Mouse (Mus musculus): Measurements from ENCODE around the gene Itga4. TPM values are rescaled to one million over a fixed set of nuclear protein-coding genes. Genes with fewer than 3 reads are reported as not detected.

Gene Itga4
- polyA plus RNA-seq (2016; fragmentation: Nextera tagmentation; extraction: Ambion mirVana): 5.4 and 7.2 TPM in 2 replicates

GRCm38 (mm10) chr2:79255192-79256000, at the start of gene Itga4:
Gene Itga4, plus strand, starts transcription at chr2:79255426.
- under 1% methylated on average over 36 of the region's 41 CpGs for WGBS
- Histone ChIP-seq H3K27ac (no peak within 1 kb of the TSS), H3K9ac (peak within 1 kb of the TSS; percentile 65), H3K4me3 (peak within 1 kb of the TSS; percentile 50), H3K4me1 (peaks cover 13% of the 10 kb centered on the region), H3K27me3 (peaks cover 8% of the 10 kb centered on the region; the same call in 1 of the 2 replicates), H3K4me2 (replicated peaks) (peak within 1 kb of the TSS; percentile 96), H3K36me3 (no peaks in the 10 kb centered on the region), H3K9me3 (replicated peaks) (no peaks in the 10 kb centered on the region)
- peak; percentile 92 for ATAC-seq (ENCODE audit: low FRiP score)

GRCm38 (mm10) chr2:79206191-79206755, 49.0 kb upstream of the Itga4 start:
- Histone ChIP-seq H3K36me3 (no peaks in the 10 kb centered on the region), H3K4me1 (no peaks in the 10 kb centered on the region), H3K9ac (no peak overlapping the region), H3K27me3 (no peaks in the 10 kb centered on the region), H3K9me3 (replicated peaks) (no peaks in the 10 kb centered on the region), H3K4me2 (replicated peaks) (no peak overlapping the region), H3K4me3 (no peak overlapping the region), H3K27ac (no peak overlapping the region)
- no peak for ATAC-seq (ENCODE audit: low FRiP score)
- 89% methylated on average over 4 of the region's 4 CpGs for WGBS

GRCm38 (mm10) chr2:79214982-79215381, 40.2 kb upstream of the Itga4 start:
- H3K9ac ChIP-seq: no peak overlapping the region
- H3K27me3 ChIP-seq: no peaks in the 10 kb centered on the region
- H3K9me3 ChIP-seq (replicated peaks): no peaks in the 10 kb centered on the region
- H3K4me1 ChIP-seq: no peaks in the 10 kb centered on the region
- no peaks in the 10 kb centered on the region for H3K36me3 ChIP-seq
- no peak for ATAC-seq (ENCODE audit: low FRiP score)
- no peak overlapping the region for H3K4me3 ChIP-seq
- no peak overlapping the region for H3K27ac ChIP-seq
- no peak overlapping the region for H3K4me2 ChIP-seq (replicated peaks)

- no peaks in the 10 kb centered on the region for H3K36me3 ChIP-seq
- no peaks in the 10 kb centered on the region for H3K27me3 ChIP-seq
- no peak overlapping the region for H3K4me3 ChIP-seq
- no peaks in the 10 kb centered on the region for H3K9me3 ChIP-seq (replicated peaks)
- no peaks in the 10 kb centered on the region for H3K4me1 ChIP-seq
- 66% methylated on average over 3 of the region's 3 CpGs for WGBS
- H3K27ac ChIP-seq: no peak overlapping the region
- no peak for ATAC-seq (ENCODE audit: low FRiP score)
- no peak overlapping the region for H3K4me2 ChIP-seq (replicated peaks)
- H3K9ac ChIP-seq: no peak overlapping the region
Measured at GRCm38 (mm10) chr2:79215479-79215878, 39.7 kb upstream of the Itga4 start.

GRCm38 (mm10) chr2:79224714-79225426, 30.4 kb upstream of the Itga4 start:
- no peak overlapping the region for H3K27ac ChIP-seq
- H3K9ac ChIP-seq: no peak overlapping the region
- no peak overlapping the region for H3K4me3 ChIP-seq
- WGBS: 84% methylated on average over 3 of the region's 3 CpGs
- ATAC-seq (ENCODE audit: low FRiP score): no peak
- H3K4me2 ChIP-seq (replicated peaks): no peak overlapping the region
- no peaks in the 10 kb centered on the region for H3K36me3 ChIP-seq
- no peaks in the 10 kb centered on the region for H3K27me3 ChIP-seq
- H3K9me3 ChIP-seq (replicated peaks): no peaks in the 10 kb centered on the region
- no peaks in the 10 kb centered on the region for H3K4me1 ChIP-seq

- no peaks in the 10 kb centered on the region for H3K4me1 ChIP-seq
- no peak overlapping the region for H3K4me3 ChIP-seq
- no peak overlapping the region for H3K4me2 ChIP-seq (replicated peaks)
- no peak overlapping the region for H3K9ac ChIP-seq
- H3K27me3 ChIP-seq: no peaks in the 10 kb centered on the region
- no peaks in the 10 kb centered on the region for H3K9me3 ChIP-seq (replicated peaks)
- H3K27ac ChIP-seq: no peak overlapping the region
- ATAC-seq (ENCODE audit: low FRiP score): no peak
- 84% methylated on average over 4 of the region's 4 CpGs for WGBS
- no peaks in the 10 kb centered on the region for H3K36me3 ChIP-seq
Measured at GRCm38 (mm10) chr2:79227805-79228241, 27.4 kb upstream of the Itga4 start.

GRCm38 (mm10) chr2:79231056-79231949, 23.9 kb upstream of the Itga4 start:
- H3K27ac ChIP-seq: no peak overlapping the region
- no peaks in the 10 kb centered on the region for H3K9me3 ChIP-seq (replicated peaks)
- no peaks in the 10 kb centered on the region for H3K36me3 ChIP-seq
- no peak for ATAC-seq (ENCODE audit: low FRiP score)
- no peak overlapping the region for H3K4me2 ChIP-seq (replicated peaks)
- 87% methylated on average over 4 of the region's 4 CpGs for WGBS
- no peaks in the 10 kb centered on the region for H3K4me1 ChIP-seq
- H3K9ac ChIP-seq: no peak overlapping the region
- no peak overlapping the region for H3K4me3 ChIP-seq
- H3K27me3 ChIP-seq: no peaks in the 10 kb centered on the region

- no peak overlapping the region for H3K27ac ChIP-seq
- no peaks in the 10 kb centered on the region for H3K36me3 ChIP-seq
- no peak for ATAC-seq (ENCODE audit: low FRiP score)
- no peaks in the 10 kb centered on the region for H3K27me3 ChIP-seq
- H3K4me3 ChIP-seq: no peak overlapping the region
- H3K4me1 ChIP-seq: no peaks in the 10 kb centered on the region
- H3K9me3 ChIP-seq (replicated peaks): no peaks in the 10 kb centered on the region
- 85% methylated on average over 8 of the region's 8 CpGs for WGBS
- no peak overlapping the region for H3K9ac ChIP-seq
- no peak overlapping the region for H3K4me2 ChIP-seq (replicated peaks)
Measured at GRCm38 (mm10) chr2:79235767-79236487, 19.3 kb upstream of the Itga4 start.

- no peak overlapping the region for H3K4me2 ChIP-seq (replicated peaks)
- no peak overlapping the region for H3K9ac ChIP-seq
- no peaks in the 10 kb centered on the region for H3K27me3 ChIP-seq
- H3K4me3 ChIP-seq: no peak overlapping the region
- peaks cover 5% of the 10 kb centered on the region; the same call in 1 of the 2 replicates for H3K4me1 ChIP-seq
- H3K9me3 ChIP-seq (replicated peaks): no peaks in the 10 kb centered on the region
- WGBS: 80% methylated on average over 6 of the region's 6 CpGs
- H3K36me3 ChIP-seq: no peaks in the 10 kb centered on the region
- no peak for ATAC-seq (ENCODE audit: low FRiP score)
- H3K27ac ChIP-seq: no peak overlapping the region
Measured at GRCm38 (mm10) chr2:79237216-79237615, 18.0 kb upstream of the Itga4 start.

- WGBS: 86% methylated on average over 5 of the region's 5 CpGs
- Histone ChIP-seq H3K4me2 (replicated peaks) (no peak overlapping the region), H3K9me3 (replicated peaks) (no peaks in the 10 kb centered on the region), H3K36me3 (no peaks in the 10 kb centered on the region), H3K9ac (no peak overlapping the region), H3K4me1 (peaks cover 5% of the 10 kb centered on the region; the same call in 1 of the 2 replicates), H3K27me3 (no peaks in the 10 kb centered on the region), H3K4me3 (no peak overlapping the region), H3K27ac (no peak overlapping the region)
- no peak for ATAC-seq (ENCODE audit: low FRiP score)
Measured at GRCm38 (mm10) chr2:79244276-79244675, 10.9 kb upstream of the Itga4 start.

GRCm38 (mm10) chr2:79244743-79245142, 10.5 kb upstream of the Itga4 start:
- H3K9ac ChIP-seq: no peak overlapping the region
- peaks cover 5% of the 10 kb centered on the region; the same call in 1 of the 2 replicates for H3K4me1 ChIP-seq
- WGBS: 100% methylated on average over 1 of the region's 1 CpGs
- no peaks in the 10 kb centered on the region for H3K36me3 ChIP-seq
- H3K27ac ChIP-seq: no peak overlapping the region
- no peaks in the 10 kb centered on the region for H3K27me3 ChIP-seq
- no peaks in the 10 kb centered on the region for H3K9me3 ChIP-seq (replicated peaks)
- no peak for ATAC-seq (ENCODE audit: low FRiP score)
- no peak overlapping the region for H3K4me3 ChIP-seq
- no peak overlapping the region for H3K4me2 ChIP-seq (replicated peaks)

Measured in hindbrain, embryonic 12.5 days (tissue).